Mouse (Mus musculus) cortical plate, adult 2 months (tissue): ENCODE data around the gene Ror1. TPM values are rescaled to one million over a fixed set of nuclear protein-coding genes. Genes with fewer than 3 reads are reported as not detected.

Experiments used
- H3K27ac ChIP-seq: fragments of 200-500 bp; 2 replicates; pipeline ENCODE4 v1.5.1; 2012; ENCODE audit warnings: low read length, control low read depth, inconsistent platforms; ENCODE audit not compliant: insufficient read depth
- H3K4me1 ChIP-seq: fragments of 200-500 bp; 2 replicates; pipeline ENCODE4 v1.6.1; 2011; ENCODE audit warnings: low read length; ENCODE audit not compliant: control insufficient read depth, insufficient read depth
- H3K4me3 ChIP-seq: fragments of 200-500 bp; 2 replicates; pipeline ENCODE4 v1.5.1; 2011; ENCODE audit warnings: mild to moderate bottlenecking, low read length, control low read depth; ENCODE audit not compliant: insufficient read depth
- CTCF ChIP-seq: fragments of 200-500 bp; IDR thresholded peaks from 2 replicates; pipeline ENCODE4 v1.5.1; 2011; ENCODE audit warnings: mild to moderate bottlenecking, control low read depth, low read length; ENCODE audit not compliant: insufficient read depth; ENCODE audit errors: extremely low read depth
- POLR2A ChIP-seq: fragments of 200-500 bp; IDR thresholded peaks from 2 replicates; pipeline ENCODE4 v1.6.1; 2011; ENCODE audit warnings: mild to moderate bottlenecking, low read length, control low read depth; ENCODE audit not compliant: insufficient read depth; ENCODE audit errors: extremely low read depth
- polyA plus RNA-seq: library from polyadenylated mRNA; depleted of rRNA; stranded (reverse); fragments of >200 nt; gene quantifications from 2 replicates; pipeline ENCODE4 v1.2.3, GENCODE M21; 2012; rRNA removed

Gene Ror1
- 0.42 and 0.61 TPM in 2 replicates for polyA plus RNA-seq

GRCm38 (mm10) chr4:100095685-100096595 lies at the start of gene Ror1:
TSS of gene Ror1 (plus strand) at chr4:100095791.
- Histone ChIP-seq H3K27ac (peak within 1 kb of the TSS; percentile 70; the same call in 1 of the 2 replicates), H3K4me1 (no peaks in the 10 kb centered on the region), H3K4me3 (peak within 1 kb of the TSS; percentile 62)
- TF ChIP-seq CTCF (peak; percentile 53), POLR2A (no peak)

- Histone ChIP-seq H3K4me1 (no peaks in the 10 kb centered on the region), H3K27ac (no peak overlapping the region), H3K4me3 (no peak overlapping the region)
- no peak for TF ChIP-seq POLR2A
- TF ChIP-seq CTCF, result no peak
These were observed 48.5 kb upstream of the Ror1 start for GRCm38 (mm10) chr4:100047066-100047465.

- Histone ChIP-seq H3K4me1 (no peaks in the 10 kb centered on the region), H3K4me3 (no peak overlapping the region), H3K27ac (no peak overlapping the region)
- TF ChIP-seq CTCF (no peak), POLR2A (no peak)
These were observed 47.1 kb upstream of the Ror1 start for GRCm38 (mm10) chr4:100048351-100048950.

GRCm38 (mm10) chr4:100051767-100052166 lies 43.8 kb upstream of the Ror1 start:
- no peak overlapping the region for H3K4me3 ChIP-seq
- no peak for TF ChIP-seq CTCF
- TF ChIP-seq POLR2A, result no peak
- no peak overlapping the region for H3K27ac ChIP-seq
- H3K4me1 ChIP-seq, result no peaks in the 10 kb centered on the region

- TF ChIP-seq CTCF (no peak), POLR2A (no peak)
- no peak overlapping the region for H3K4me3 ChIP-seq
- no peak overlapping the region for H3K27ac ChIP-seq
These were observed 43.3 kb upstream of the Ror1 start for GRCm38 (mm10) chr4:100052258-100052657.

GRCm38 (mm10) chr4:100056046-100056445 lies 39.5 kb upstream of the Ror1 start:
- H3K4me3 ChIP-seq, result no peak overlapping the region
- no peak overlapping the region for H3K27ac ChIP-seq
- H3K4me1 ChIP-seq, result no peaks in the 10 kb centered on the region
- TF ChIP-seq POLR2A, result no peak
- no peak for TF ChIP-seq CTCF

More at GRCm38 (mm10) chr4:100052258-100052657, 43.3 kb upstream of the Ror1 start:
- H3K4me1 ChIP-seq, result no peaks in the 10 kb centered on the region

- TF ChIP-seq POLR2A (no peak), CTCF (no peak)
- Histone ChIP-seq H3K27ac (no peak overlapping the region), H3K4me3 (no peak overlapping the region), H3K4me1 (no peaks in the 10 kb centered on the region)
These were observed 39.1 kb upstream of the Ror1 start for GRCm38 (mm10) chr4:100056446-100056845.

- TF ChIP-seq POLR2A (no peak), CTCF (no peak)
- Histone ChIP-seq H3K4me1 (no peaks in the 10 kb centered on the region), H3K4me3 (no peak overlapping the region), H3K27ac (no peak overlapping the region)
These were observed 38.2 kb upstream of the Ror1 start for GRCm38 (mm10) chr4:100057381-100057780.

GRCm38 (mm10) chr4:100058631-100059030 lies 37.0 kb upstream of the Ror1 start:
- Histone ChIP-seq H3K4me1 (no peaks in the 10 kb centered on the region), H3K4me3 (no peak overlapping the region), H3K27ac (no peak overlapping the region)
- TF ChIP-seq CTCF (no peak), POLR2A (no peak)
